Mouse (Mus musculus) spleen, adult 2 months (tissue): ENCODE results near the gene P2rx6.

Source experiments
- CTCF ChIP-seq: fragments of 200-500 bp; IDR thresholded peaks from 2 replicates; pipeline ENCODE4 v1.5.1; 2011; ENCODE audit warnings: mild to moderate bottlenecking, inconsistent platforms; ENCODE audit not compliant: insufficient read depth, insufficient read length, insufficient replicate concordance; ENCODE audit errors: extremely low read depth
- POLR2A ChIP-seq: fragments of 200-500 bp; IDR thresholded peaks from 2 replicates; pipeline ENCODE4 v1.6.1; 2011; ENCODE audit warnings: low read depth, low read length, inconsistent platforms

- no peak for TF ChIP-seq CTCF
- no peak for TF ChIP-seq POLR2A
Measured at GRCm38 (mm10) chr16:17532676-17533329, 28.9 kb upstream of the P2rx6 start.
